Mouse (Mus musculus): ENCODE data around the gene Pwp2. TPM values are rescaled to one million over a fixed set of nuclear protein-coding genes. Genes with fewer than 3 reads are reported as not detected.

Pwp2 gene
- polyA plus RNA-seq, 1 experiment from 2014 or later, result 19.7 TPM

GRCm38 (mm10) chr10:78139572-78140250, 45.2 kb downstream of the Pwp2 start:
- WGBS, result 53% methylated on average over 11 of the region's 11 CpGs
- no peaks in the 10 kb centered on the region for H3K9me3 ChIP-seq
- no peak for ATAC-seq (ENCODE audit: borderline replicate concordance, extremely low read depth, low FRiP score, low TSS enrichment)

DNA sequence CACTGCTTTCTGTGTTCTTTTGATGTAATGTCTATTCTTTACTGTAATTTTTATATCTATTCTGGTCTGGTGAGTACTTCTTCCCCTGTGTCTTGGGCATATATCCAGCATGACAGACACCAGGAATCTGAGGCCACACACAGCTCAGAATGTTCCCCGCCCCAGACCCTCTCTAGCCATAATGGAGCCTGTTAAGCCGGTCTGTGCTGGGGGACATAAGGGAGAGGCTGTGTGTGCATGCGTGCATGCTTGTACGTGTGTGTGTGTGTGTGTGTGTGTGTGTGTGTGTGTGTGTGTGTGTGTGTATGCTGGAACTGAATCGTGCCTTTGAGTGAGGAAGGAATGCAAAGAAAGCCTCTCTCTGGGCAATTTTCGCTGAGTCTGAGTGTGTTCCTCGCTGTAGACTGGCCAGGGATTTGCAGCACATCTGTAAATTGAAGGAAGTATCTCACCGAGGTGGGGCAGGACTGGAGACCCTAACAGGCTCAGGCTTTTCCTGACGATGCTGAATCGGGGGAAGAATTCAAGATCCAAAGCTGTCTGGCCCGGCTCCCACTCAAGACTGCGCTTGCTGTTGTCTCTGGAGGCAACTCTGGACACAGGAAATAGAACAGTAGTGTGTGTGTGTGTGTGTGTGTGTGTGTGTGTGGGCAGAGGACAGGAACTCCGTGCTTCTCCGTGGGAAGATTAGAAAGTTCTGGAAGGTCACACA, 46.0 kb downstream of the Pwp2 start:
- 17% methylated on average over 14 of the region's 14 CpGs for WGBS
- Histone ChIP-seq H3K27me3 (no peaks in the 10 kb centered on the region), H3K36me3 (no peaks in the 10 kb centered on the region), H3K9me3 (no peaks in the 10 kb centered on the region), H3K9ac (no peak overlapping the region), H3K27ac (peak overlapping the region; percentile 93), H3K4me1 (peaks cover 48% of the 10 kb centered on the region), H3K4me2 (peak overlapping the region; percentile 31; the same call in 1 of the 2 replicates), H3K4me3 (no peak overlapping the region)
- peak; percentile 84 for ATAC-seq (ENCODE audit: borderline replicate concordance, extremely low read depth, low FRiP score, low TSS enrichment)

More at GRCm38 (mm10) chr10:78139572-78140250, 45.2 kb downstream of the Pwp2 start:
- Histone ChIP-seq H3K27ac (peak overlapping the region; percentile 93), H3K27me3 (no peaks in the 10 kb centered on the region), H3K4me1 (peaks cover 44% of the 10 kb centered on the region), H3K36me3 (no peaks in the 10 kb centered on the region), H3K9ac (no peak overlapping the region), H3K4me3 (no peak overlapping the region), H3K4me2 (peak overlapping the region; percentile 31; the same call in 1 of the 2 replicates)

DNA sequence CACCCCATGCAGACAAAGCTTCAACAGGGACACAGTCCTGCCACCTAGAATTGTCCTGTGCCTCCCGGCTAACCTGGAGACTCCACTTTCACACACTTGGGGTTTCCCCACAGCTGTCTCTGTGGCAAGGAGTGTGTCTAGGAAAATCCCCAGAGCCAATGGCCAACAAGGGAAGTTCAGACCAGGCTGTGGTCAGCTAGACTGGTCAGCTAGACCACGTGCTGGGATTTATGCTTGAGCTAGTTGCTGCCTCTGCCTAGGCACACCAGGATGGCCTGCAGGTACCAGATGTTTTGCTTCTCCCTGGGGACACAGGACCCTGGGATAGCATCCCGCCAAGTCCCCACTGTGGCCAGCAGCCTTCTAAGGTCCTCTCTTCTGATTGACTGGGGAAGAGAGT, 47.8 kb downstream of the Pwp2 start:
- H3K36me3 ChIP-seq, result no peaks in the 10 kb centered on the region
- no peak overlapping the region for H3K4me3 ChIP-seq
- H3K9ac ChIP-seq, result no peak overlapping the region
- WGBS, result 91% methylated on average over 3 of the region's 3 CpGs
- ATAC-seq (ENCODE audit: borderline replicate concordance, extremely low read depth, low FRiP score, low TSS enrichment), result no peak
- no peak overlapping the region for H3K4me2 ChIP-seq
- H3K4me1 ChIP-seq, result peaks cover 48% of the 10 kb centered on the region
- no peaks in the 10 kb centered on the region for H3K27me3 ChIP-seq
- no peaks in the 10 kb centered on the region for H3K9me3 ChIP-seq
- no peak overlapping the region for H3K27ac ChIP-seq

DNA sequence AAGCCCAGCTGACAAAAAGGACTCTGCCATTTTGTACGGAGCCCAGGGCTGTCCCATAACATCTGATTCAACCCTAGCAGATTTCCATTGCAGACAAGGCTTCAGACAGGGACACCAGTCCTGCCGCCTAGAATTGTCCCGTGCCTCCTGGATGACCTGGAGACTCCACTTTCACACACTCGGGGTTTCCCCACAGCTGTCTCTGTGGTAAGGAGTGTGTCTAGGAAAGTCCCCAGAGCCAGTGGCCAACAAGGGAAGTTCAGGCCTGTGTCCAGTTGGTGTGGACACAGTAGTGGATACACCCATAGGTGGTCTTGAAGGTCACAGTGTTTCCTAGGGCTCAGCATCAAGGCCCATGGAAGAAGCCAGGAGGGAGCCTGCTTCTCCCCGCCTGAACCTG, 49.0 kb downstream of the Pwp2 start:
- Histone ChIP-seq H3K9me3 (no peaks in the 10 kb centered on the region), H3K27ac (no peak overlapping the region), H3K4me1 (peaks cover 48% of the 10 kb centered on the region), H3K4me2 (no peak overlapping the region), H3K27me3 (no peaks in the 10 kb centered on the region), H3K4me3 (no peak overlapping the region), H3K36me3 (no peaks in the 10 kb centered on the region), H3K9ac (no peak overlapping the region)
- 69% methylated on average over 5 of the region's 5 CpGs for WGBS
- ATAC-seq (ENCODE audit: borderline replicate concordance, extremely low read depth, low FRiP score, low TSS enrichment), result no peak

DNA sequence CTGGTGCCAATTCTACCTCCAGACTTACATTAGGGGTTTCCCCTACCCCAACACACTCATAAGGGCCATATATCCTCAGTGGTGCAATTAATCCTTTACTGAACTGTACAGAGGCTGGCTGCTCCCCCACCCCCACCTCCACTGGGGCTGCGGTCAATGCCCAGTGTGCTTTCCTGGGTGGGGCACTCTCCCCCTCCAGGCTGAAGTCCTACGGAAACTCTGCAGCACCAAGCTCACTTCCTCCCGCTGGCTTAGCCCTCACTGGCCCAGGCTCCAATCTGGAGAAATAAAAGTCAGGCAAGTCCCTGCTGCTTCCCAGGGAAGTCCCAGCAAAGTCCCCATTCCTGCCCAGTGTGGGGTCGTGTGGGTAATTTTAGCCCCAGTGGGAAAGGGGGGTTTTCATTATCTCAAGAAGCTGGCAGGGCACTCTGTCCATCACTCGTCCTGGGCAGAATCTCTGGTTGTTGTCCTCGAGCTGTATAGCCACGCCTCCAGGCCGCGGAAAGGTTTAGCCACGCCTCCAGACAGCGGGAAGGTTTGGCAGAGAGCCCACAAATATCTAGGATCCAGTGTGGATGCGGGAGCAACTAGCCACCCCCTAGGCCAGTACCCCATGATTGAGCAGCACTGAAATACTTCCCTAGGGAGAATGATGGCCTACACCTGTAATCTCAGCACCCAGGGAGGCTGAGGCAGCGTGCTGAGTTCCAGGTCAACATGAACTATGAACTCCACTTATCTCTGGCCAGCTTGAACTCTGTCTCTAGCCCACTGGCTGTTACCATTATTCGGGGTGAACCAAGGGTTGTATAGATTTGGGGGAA, 49.8 kb downstream of the Pwp2 start:
- peak overlapping the region; percentile 41 for H3K4me2 ChIP-seq
- 7% methylated on average over 14 of the region's 14 CpGs for WGBS
- H3K4me3 ChIP-seq, result no peak overlapping the region
- H3K36me3 ChIP-seq, result no peaks in the 10 kb centered on the region
- H3K4me1 ChIP-seq, result peaks cover 42% of the 10 kb centered on the region
- H3K27ac ChIP-seq, result peak overlapping the region; percentile 17; the same call in 1 of the 2 replicates
- H3K9ac ChIP-seq, result no peak overlapping the region; the same call in 1 of the 2 replicates
- no peaks in the 10 kb centered on the region for H3K27me3 ChIP-seq
- no peaks in the 10 kb centered on the region for H3K9me3 ChIP-seq
- 0 out of 2 replicates have a peak, but pooled peaks have one; percentile 9 for ATAC-seq (ENCODE audit: borderline replicate concordance, extremely low read depth, low FRiP score, low TSS enrichment)

DNA sequence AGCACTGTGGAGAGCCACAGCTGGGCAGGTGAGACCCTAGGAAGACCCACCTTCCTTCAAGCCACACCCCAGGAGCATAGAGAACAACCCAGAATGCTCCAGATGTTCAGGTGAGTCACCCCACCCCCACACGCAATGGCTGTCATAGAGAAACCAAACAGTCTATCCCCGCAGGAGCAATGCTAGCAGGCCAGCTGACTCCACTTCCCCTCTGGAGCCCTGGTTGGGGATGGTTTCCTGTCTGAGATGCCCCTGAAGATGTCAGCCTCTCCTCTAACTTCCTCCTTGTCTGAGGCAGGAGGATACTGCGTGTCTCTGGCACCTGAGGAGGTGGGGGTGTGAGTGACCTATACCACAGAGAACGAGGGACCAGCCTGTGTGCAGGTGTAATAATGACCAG, 50.5 kb downstream of the Pwp2 start:
- no peak for ATAC-seq (ENCODE audit: borderline replicate concordance, extremely low read depth, low FRiP score, low TSS enrichment)
- H3K4me1 ChIP-seq, result peaks cover 36% of the 10 kb centered on the region
- H3K4me3 ChIP-seq, result no peak overlapping the region
- H3K27ac ChIP-seq, result peak overlapping the region; percentile 17; the same call in 1 of the 2 replicates
- H3K27me3 ChIP-seq, result no peaks in the 10 kb centered on the region
- H3K9me3 ChIP-seq, result no peaks in the 10 kb centered on the region
- 55% methylated on average over 4 of the region's 4 CpGs for WGBS
- H3K9ac ChIP-seq, result no peak overlapping the region
- no peaks in the 10 kb centered on the region for H3K36me3 ChIP-seq
- H3K4me2 ChIP-seq, result no peak overlapping the region

DNA sequence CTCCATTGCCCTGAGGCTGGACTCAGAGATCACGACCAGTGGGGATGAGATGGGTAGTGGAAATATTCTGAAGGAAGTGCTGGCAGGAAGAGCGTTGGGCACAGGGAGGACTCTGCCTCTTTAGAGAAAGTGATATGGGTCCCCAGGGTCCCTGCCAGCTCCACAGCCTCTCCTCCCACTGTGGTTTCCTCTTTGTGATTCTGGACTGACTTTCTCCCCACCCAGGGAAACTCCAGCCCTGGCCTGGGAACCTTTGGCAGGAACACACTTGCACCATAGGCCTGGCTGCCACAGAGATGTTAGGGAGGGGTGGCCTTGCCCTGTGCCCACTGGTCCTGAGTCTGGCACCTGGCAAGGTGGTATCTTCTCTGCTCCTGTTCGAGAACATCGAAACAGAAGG, 55.0 kb downstream of the Pwp2 start:
- 80% methylated on average over 4 of the region's 4 CpGs for WGBS
- no peaks in the 10 kb centered on the region for H3K9me3 ChIP-seq
- no peaks in the 10 kb centered on the region for H3K36me3 ChIP-seq
- no peak overlapping the region for H3K4me2 ChIP-seq
- peak; percentile 21; the same call in 1 of the 2 replicates for ATAC-seq (ENCODE audit: borderline replicate concordance, extremely low read depth, low FRiP score, low TSS enrichment)
- no peak overlapping the region for H3K27ac ChIP-seq
- no peak overlapping the region for H3K9ac ChIP-seq
- H3K4me1 ChIP-seq, result peaks cover 12% of the 10 kb centered on the region
- no peaks in the 10 kb centered on the region for H3K27me3 ChIP-seq
- H3K4me3 ChIP-seq, result no peak overlapping the region

GRCm38 (mm10) chr10:78129423-78129822, 55.5 kb downstream of the Pwp2 start:
- peak; percentile 58; the same call in 1 of the 2 replicates for ATAC-seq (ENCODE audit: borderline replicate concordance, extremely low read depth, low FRiP score, low TSS enrichment)
- Histone ChIP-seq H3K27me3 (no peaks in the 10 kb centered on the region), H3K4me1 (peaks cover 6% of the 10 kb centered on the region; the same call in 1 of the 2 replicates), H3K36me3 (no peaks in the 10 kb centered on the region), H3K9me3 (no peaks in the 10 kb centered on the region), H3K4me2 (no peak overlapping the region), H3K27ac (no peak overlapping the region), H3K9ac (no peak overlapping the region), H3K4me3 (no peak overlapping the region)
- 30% methylated on average over 11 of the region's 11 CpGs for WGBS

DNA sequence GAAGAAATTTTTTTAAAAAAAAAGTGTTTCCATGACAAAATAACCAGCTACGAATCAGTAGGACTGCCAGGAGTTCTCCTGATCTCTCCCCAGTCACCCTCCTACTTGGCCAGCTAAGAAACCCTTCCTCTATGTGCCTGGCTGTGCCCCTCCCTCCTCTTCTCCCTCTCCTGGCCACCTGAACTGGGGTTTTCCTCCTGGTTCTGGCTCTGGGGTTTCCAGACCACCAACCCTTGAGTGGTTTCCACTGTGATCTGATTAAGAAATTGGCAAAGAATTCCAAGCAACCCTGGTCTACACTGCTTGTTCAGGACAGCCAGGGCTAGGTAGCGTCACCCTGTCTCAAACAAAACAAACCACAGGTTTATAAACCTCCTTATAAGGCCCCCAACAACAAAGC, 56.3 kb downstream of the Pwp2 start:
- no peaks in the 10 kb centered on the region for H3K9me3 ChIP-seq
- peaks cover 6% of the 10 kb centered on the region; the same call in 1 of the 2 replicates for H3K4me1 ChIP-seq
- H3K27ac ChIP-seq, result no peak overlapping the region
- H3K36me3 ChIP-seq, result no peaks in the 10 kb centered on the region
- H3K4me2 ChIP-seq, result no peak overlapping the region
- H3K27me3 ChIP-seq, result no peaks in the 10 kb centered on the region
- H3K9ac ChIP-seq, result no peak overlapping the region
- whole genome bisulfite sequencing, result 72% methylated on average over 2 of the region's 2 CpGs
- no peak for ATAC-seq (ENCODE audit: borderline replicate concordance, extremely low read depth, low FRiP score, low TSS enrichment)
- no peak overlapping the region for H3K4me3 ChIP-seq

DNA sequence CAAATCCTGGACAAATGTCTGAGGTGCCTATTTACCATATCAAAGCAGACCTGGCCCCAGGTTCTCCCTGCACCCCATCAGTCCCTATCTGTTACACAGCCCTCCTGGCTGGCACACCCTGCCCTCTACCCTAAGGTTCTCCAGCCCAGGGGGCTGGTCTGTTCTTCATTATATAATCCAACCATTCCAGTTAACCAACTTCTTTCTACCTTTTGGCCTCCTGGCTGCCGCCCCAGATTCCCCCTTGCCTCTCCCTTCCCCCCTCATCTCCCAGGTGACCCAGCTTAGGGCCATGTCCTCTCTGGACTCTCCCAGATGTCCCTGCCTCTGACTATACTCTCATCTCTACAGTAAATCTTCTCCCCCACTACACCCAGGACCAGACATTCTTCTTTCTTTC, 57.0 kb downstream of the Pwp2 start:
- H3K9ac ChIP-seq, result no peak overlapping the region
- H3K4me1 ChIP-seq, result peaks cover 6% of the 10 kb centered on the region; the same call in 1 of the 2 replicates
- no peaks in the 10 kb centered on the region for H3K27me3 ChIP-seq
- ATAC-seq (ENCODE audit: borderline replicate concordance, extremely low read depth, low FRiP score, low TSS enrichment), result no peak; the same call in 1 of the 2 replicates
- 38% methylated on average over 1 of the region's 1 CpGs for WGBS
- no peaks in the 10 kb centered on the region for H3K36me3 ChIP-seq
- no peak overlapping the region for H3K27ac ChIP-seq
- no peaks in the 10 kb centered on the region for H3K9me3 ChIP-seq
- H3K4me3 ChIP-seq, result no peak overlapping the region
- H3K4me2 ChIP-seq, result no peak overlapping the region

GRCm38 (mm10) chr10:78127046-78127870, 57.7 kb downstream of the Pwp2 start:
- Histone ChIP-seq H3K9me3 (no peaks in the 10 kb centered on the region), H3K4me1 (peaks cover 6% of the 10 kb centered on the region; the same call in 1 of the 2 replicates), H3K27ac (no peak overlapping the region), H3K36me3 (no peaks in the 10 kb centered on the region), H3K9ac (no peak overlapping the region), H3K27me3 (no peaks in the 10 kb centered on the region), H3K4me2 (no peak overlapping the region), H3K4me3 (no peak overlapping the region)
- no peak for ATAC-seq (ENCODE audit: borderline replicate concordance, extremely low read depth, low FRiP score, low TSS enrichment)
- 65% methylated on average over 9 of the region's 9 CpGs for WGBS

Data from lung, embryonic 15.5 days (tissue).